Mouse (Mus musculus) embryo, embryonic 11.5 days (tissue): ENCODE data around the gene Dcakd.

Source experiments
- DNase-seq: peaks from one replicate; pipeline ENCODE4 v3.0.0-alpha.2; 2012; ENCODE audit warnings: low read depth, low spot score

Gene Dcakd

GRCm38 (mm10) chr11:102945306-102946264 lies 82.5 kb downstream of the Dcakd start:
- no peak for DNase-seq
